Mouse (Mus musculus) CH12.LX (cell line): Measurements from ENCODE around the gene Abcb10. TPM values are rescaled to one million over a fixed set of nuclear protein-coding genes. Genes with fewer than 3 reads are reported as not detected.
"Not testable (repeated sequence)": the region's sequence is repeated elsewhere in the genome, so short reads cannot be mapped to it uniquely, and the experiment has no call there.

Experiments
- DNase-seq: peaks from one replicate; pipeline ENCODE4 v3.0.0-alpha.2; 2013; ENCODE audit errors: extremely low read depth
- H3K27ac ChIP-seq: 2 replicates; pipeline ENCODE4 v1.5.1; 2012; ENCODE audit warnings: low read depth, mild to moderate bottlenecking, control low read depth, moderate library complexity; ENCODE audit not compliant: insufficient read depth
- H3K27me3 ChIP-seq: replicated peaks from 2 replicates; pipeline ENCODE3; 2012; ENCODE audit warnings: inconsistent platforms
- H3K36me3 ChIP-seq, 2 experiments: replicated peaks in 1 of 2; 2 replicates each; pipeline versions ENCODE3 to v1.6.1; 2012; ENCODE audit warnings: inconsistent platforms in 1 of 2, low read length in 1 of 2, mild to moderate bottlenecking in 1 of 2, mixed read lengths in 1 of 2, moderate library complexity in 1 of 2; ENCODE audit not compliant: control insufficient read depth in 1 of 2, insufficient read depth in 1 of 2
- H3K4me1 ChIP-seq, 2 experiments: 2 replicates each; pipeline ENCODE4 v1.6.1; 2012; ENCODE audit warnings: inconsistent platforms in 1 of 2, moderate library complexity in 1 of 2; ENCODE audit not compliant: insufficient read depth in 2 of 2, control insufficient read depth in 1 of 2
- H3K4me2 ChIP-seq: 2 replicates; pipeline ENCODE4 v1.6.1; 2012; ENCODE audit warnings: low read depth, mild to moderate bottlenecking, control low read depth; ENCODE audit not compliant: poor library complexity, insufficient read depth, severe bottlenecking
- H3K4me3 ChIP-seq, 3 experiments: fragments of 150-350 bp in 1 of 3; sonication (generic) in 1 of 3; replicated peaks in 1 of 3; 2 replicates each; pipeline versions ENCODE3 to v1.5.1; 2011 to 2012; ENCODE audit warnings: low read depth in 2 of 3, low read length in 2 of 3, mild to moderate bottlenecking in 2 of 3, moderate library complexity in 2 of 3, control low read depth in 1 of 3, improper control_type of control experiment in 1 of 3, inconsistent platforms in 1 of 3, mixed read lengths in 1 of 3; ENCODE audit not compliant: poor library complexity in 1 of 3
- H3K79me2 ChIP-seq: replicated peaks from 2 replicates; pipeline ENCODE4 v1.6.1; 2012; ENCODE audit warnings: mild to moderate bottlenecking, moderate library complexity; ENCODE audit not compliant: control insufficient read depth, poor library complexity, insufficient read depth, severe bottlenecking; ENCODE audit errors: extremely low read depth
- H3K9ac ChIP-seq: 2 replicates; pipeline ENCODE4 v1.6.1; 2012; ENCODE audit warnings: low read depth, mild to moderate bottlenecking, control low read depth, moderate library complexity; ENCODE audit not compliant: insufficient read depth
- H3K9me3 ChIP-seq: replicated peaks from 2 replicates; pipeline ENCODE3; 2012; ENCODE audit warnings: low read length, inconsistent platforms, mixed read lengths
- CHD1 ChIP-seq: IDR thresholded peaks from 2 replicates; pipeline ENCODE4 v1.6.1; 2012; ENCODE audit warnings: low read depth, low read length, improper control_type of control experiment, inconsistent platforms
- CTCF ChIP-seq, 2 experiments: IDR thresholded peaks in 1 of 2; conservative IDR thresholded peaks in 1 of 2; 2 replicates each; pipeline ENCODE4 v1.5.1; 2011 to 2012; ENCODE audit warnings: low read depth in 2 of 2, low read length in 2 of 2, improper control_type of control experiment in 1 of 2, inconsistent platforms in 1 of 2, mild to moderate bottlenecking in 1 of 2, moderate library complexity in 1 of 2
- E2F4 ChIP-seq: IDR thresholded peaks from 2 replicates; pipeline ENCODE4 v1.6.1; 2011; ENCODE audit warnings: low read depth, low read length, improper control_type of control experiment; ENCODE audit not compliant: insufficient replicate concordance
- ELF1 ChIP-seq: IDR thresholded peaks from 2 replicates; pipeline ENCODE4 v1.6.1; 2014; ENCODE audit warnings: low read depth, mild to moderate bottlenecking, inconsistent platforms, low read length, improper control_type of control experiment
- EP300 ChIP-seq: IDR thresholded peaks from 2 replicates; pipeline ENCODE4 v1.6.1; 2011; ENCODE audit warnings: low read length, improper control_type of control experiment
- HCFC1 ChIP-seq: IDR thresholded peaks from 2 replicates; pipeline ENCODE4 v1.6.1; 2012; ENCODE audit warnings: low read depth, mild to moderate bottlenecking, inconsistent platforms, low read length, improper control_type of control experiment
- KAT2A ChIP-seq: IDR thresholded peaks from 2 replicates; pipeline ENCODE4 v1.6.1; 2012; ENCODE audit warnings: low read length, improper control_type of control experiment, inconsistent platforms; ENCODE audit not compliant: insufficient replicate concordance
- MAX ChIP-seq: IDR thresholded peaks from 2 replicates; pipeline ENCODE4 v1.6.1; 2011; ENCODE audit warnings: low read length, improper control_type of control experiment
- MEF2A ChIP-seq: IDR thresholded peaks from 2 replicates; pipeline ENCODE4 v1.6.1; 2014; ENCODE audit warnings: low read depth, mild to moderate bottlenecking, inconsistent platforms, low read length, improper control_type of control experiment, borderline replicate concordance
- POLR2A ChIP-seq: IDR thresholded peaks from 2 replicates; pipeline ENCODE4 v1.6.1; 2011; ENCODE audit warnings: low read depth, mild to moderate bottlenecking, improper control_type of control experiment, low read length
- SIN3A ChIP-seq: IDR thresholded peaks from 2 replicates; pipeline ENCODE4 v1.6.1; 2012; ENCODE audit warnings: low read length, improper control_type of control experiment, inconsistent platforms
- SMC3 ChIP-seq: IDR thresholded peaks from 2 replicates; pipeline ENCODE4 v1.6.1; 2011; ENCODE audit warnings: low read depth, low read length, improper control_type of control experiment
- TCF12 ChIP-seq: IDR thresholded peaks from 2 replicates; pipeline ENCODE4 v1.6.1; 2014; ENCODE audit warnings: low read depth, mild to moderate bottlenecking, inconsistent platforms, low read length, improper control_type of control experiment
- UBTF ChIP-seq: IDR thresholded peaks from 2 replicates; pipeline ENCODE4 v1.6.1; 2012; ENCODE audit warnings: low read depth, mild to moderate bottlenecking, inconsistent platforms, low read length, improper control_type of control experiment, moderate library complexity
- ZC3H11A ChIP-seq: IDR thresholded peaks from 2 replicates; pipeline ENCODE4 v1.6.1; 2012; ENCODE audit warnings: low read depth, mild to moderate bottlenecking, inconsistent platforms, low read length, improper control_type of control experiment
- ZNF384 ChIP-seq: IDR thresholded peaks from 2 replicates; pipeline ENCODE4 v1.6.1; 2012; ENCODE audit warnings: low read depth, low read length, improper control_type of control experiment, inconsistent platforms
- dilution Hi-C: fragments of 300-500 bp; cut with MboI; formaldehyde crosslinking; loops from 2 replicates; pipeline ENCODE4 v1.14.3; 2020; ENCODE audit warnings: low sequenced_read_pairs; ENCODE audit not compliant: extremely low pct_unique_long_range_greater_than_20kb, extremely low pct_ligation_motif_present
- in situ Hi-C: fragments of 300-500 bp; cut with MboI; formaldehyde crosslinking; loops from 3 replicates; pipeline ENCODE4 v1.14.3; 2019; ENCODE audit warnings: low sequenced_read_pairs, low pct_ligation_motif_present, low pct_unique_long_range_greater_than_20kb, mixed read lengths
- polyA plus RNA-seq: library from polyadenylated mRNA; unstranded; fragments of >175 nt; gene quantifications from 2 replicates; pipeline ENCODE4 v1.2.1, GENCODE M21; 2012; ENCODE audit warnings: low read depth; ENCODE audit not compliant: insufficient read length
- total RNA-seq, 2 experiments: library from RNA; depleted of rRNA; stranded (reverse); fragments of 300-350 nt in 1 of 2; fragments of >200 nt in 1 of 2; gene quantifications; 2 replicates each; pipeline ENCODE4 v1.2.3; 2012 to 2014

Abcb10 gene
- total and polyA plus RNA-seq, 3 experiments, result 8.0 to 8.5 (median 8.1) TPM

DNA sequence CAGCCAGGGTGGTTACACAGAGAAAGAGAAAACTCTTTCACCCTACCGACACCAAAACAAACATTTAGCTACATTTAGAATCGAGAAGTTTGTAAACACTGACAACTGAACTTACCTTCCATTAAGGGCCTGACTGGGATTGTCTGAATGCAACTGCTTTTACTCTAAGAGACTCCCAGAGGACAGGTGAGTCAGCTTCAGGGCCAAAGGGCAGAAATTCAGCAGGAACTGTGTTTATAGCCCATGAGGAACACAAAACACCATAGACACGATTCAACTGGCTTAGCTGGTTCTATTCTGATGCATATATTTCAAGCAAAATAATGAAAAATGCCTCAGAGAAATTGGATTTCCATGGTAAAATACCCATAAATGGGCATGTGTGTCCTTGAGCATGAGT lies 31.8 kb upstream of the Abcb10 start:
- Histone ChIP-seq H3K4me2 (no peak overlapping the region), H3K4me3 (no peak overlapping the region), H3K27ac (no peak overlapping the region), H3K36me3 (peaks cover 11 to 47% of the 10 kb centered on the region in 2 experiments), H3K9me3 (no peaks in the 10 kb centered on the region), H3K9ac (no peak overlapping the region), H3K27me3 (no peaks in the 10 kb centered on the region), H3K79me2 (peaks cover 81% of the 10 kb centered on the region), H3K4me1 (peaks cover 7 to 55% of the 10 kb centered on the region in 2 experiments; a peak in 3 of 4 replicates)
- dilution Hi-C loops, result no loop called here
- in situ Hi-C loops, result no loop called here
- no peak for DNase-seq
- TF ChIP-seq MAX (no peak), SMC3 (no peak), CTCF (conservative IDR thresholded peaks at IDR 0.05 in 1 of 2, IDR thresholded peaks at IDR 0.05 in 1 of 2; ENCODE audit: low read depth in 2 of 2, low read length in 2 of 2) (no peak), SIN3A (no peak), MEF2A (no peak), EP300 (no peak), TCF12 (no peak), E2F4 (no peak), ZC3H11A (no peak), UBTF (no peak), POLR2A (no peak), ELF1 (no peak), HCFC1 (no peak), CHD1 (no peak), KAT2A (no peak)

DNA sequence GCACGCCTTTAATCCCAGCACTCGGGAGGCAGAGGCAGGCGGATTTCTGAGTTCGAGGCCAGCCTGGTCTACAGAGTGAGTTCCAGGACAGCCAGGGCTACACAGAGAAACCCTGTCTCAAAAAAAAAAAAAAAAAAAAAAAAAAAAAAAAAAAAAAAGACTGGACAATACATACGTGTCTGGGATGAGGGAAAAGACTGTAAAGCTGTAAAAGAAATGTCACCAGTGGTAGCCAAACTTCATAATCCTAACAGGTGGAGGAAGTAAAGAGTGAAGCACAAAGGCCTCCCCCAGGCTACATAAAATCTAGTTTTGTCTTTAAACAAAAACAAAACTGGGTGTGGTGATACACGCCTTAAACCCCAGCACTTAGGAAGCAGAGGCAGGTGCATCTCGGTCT lies 31.4 kb upstream of the Abcb10 start:
- H3K4me3 ChIP-seq, dilution Hi-C loops, DNase-seq, H3K9ac ChIP-seq, in situ Hi-C loops, H3K9me3 ChIP-seq, H3K27ac ChIP-seq, H3K27me3 ChIP-seq, H3K4me2 ChIP-seq: not testable (repeated sequence)
- Histone ChIP-seq H3K79me2 (peaks cover 77% of the 10 kb centered on the region), H3K36me3 (peaks cover 16 to 51% of the 10 kb centered on the region in 2 experiments), H3K4me1 (peaks cover 7 to 51% of the 10 kb centered on the region in 2 experiments; a peak in 3 of 4 replicates)
- peak; percentile 61 for TF ChIP-seq ZNF384
